Mouse (Mus musculus) stomach, postnatal 0 days (tissue): ENCODE data around the gene Nr2f2. TPM values are rescaled to one million over a fixed set of nuclear protein-coding genes. Genes with fewer than 3 reads are reported as not detected.

Experiments
- ATAC-seq: fragments of 200-750 bp; cut with Nextera tagmentation; 2 replicates; pipeline ENCODE4 v1.8.0; 2017; ENCODE audit not compliant: low FRiP score, low TSS enrichment
- DNase-seq: peaks from one replicate; pipeline ENCODE4 v3.0.0-alpha.2; 2016; ENCODE audit warnings: low spot score
- H3K27ac ChIP-seq: fragments of 300-500 bp; sonication (generic); replicated peaks from 2 replicates; pipeline ENCODE4 v1.5.1; 2014; ENCODE audit warnings: mild to moderate bottlenecking, control low read depth
- H3K27me3 ChIP-seq: fragments of 300-500 bp; sonication (generic); 2 replicates; pipeline ENCODE4 v1.6.1; 2014; ENCODE audit warnings: low read length; ENCODE audit not compliant: control insufficient read depth, insufficient read depth
- H3K36me3 ChIP-seq: fragments of 300-500 bp; sonication (generic); 2 replicates; pipeline ENCODE4 v1.6.1; 2014; ENCODE audit warnings: low read length, mixed read lengths; ENCODE audit not compliant: control insufficient read depth, insufficient read depth
- H3K4me1 ChIP-seq: fragments of 300-500 bp; sonication (generic); replicated peaks from 2 replicates; pipeline ENCODE4 v1.6.1; 2014; ENCODE audit warnings: antibody characterized with exemption; ENCODE audit not compliant: control insufficient read depth, insufficient read depth
- H3K4me2 ChIP-seq: fragments of 300-500 bp; sonication (generic); replicated peaks from 2 replicates; pipeline ENCODE4 v1.6.1; 2014; ENCODE audit warnings: low read depth, mild to moderate bottlenecking, control low read depth, moderate library complexity
- H3K4me3 ChIP-seq: fragments of 300-500 bp; sonication (generic); 2 replicates; pipeline ENCODE4 v1.5.1; 2014; ENCODE audit warnings: low read depth, low read length, control low read depth
- H3K9ac ChIP-seq: fragments of 300-500 bp; sonication (generic); 2 replicates; pipeline ENCODE4 v1.6.1; 2014; ENCODE audit warnings: mild to moderate bottlenecking, low read length, control low read depth, mixed read lengths
- H3K9me3 ChIP-seq: fragments of 300-500 bp; sonication (generic); 2 replicates; pipeline ENCODE4 v1.6.1; 2016; ENCODE audit warnings: low read length; ENCODE audit not compliant: control insufficient read depth
- CTCF ChIP-seq: IDR thresholded peaks from 2 replicates; pipeline ENCODE4 v1.5.1; 2016; ENCODE audit warnings: antibody characterized with exemption, low read depth, mild to moderate bottlenecking, moderate library complexity
- EP300 ChIP-seq: optimal IDR thresholded peaks from 2 replicates; pipeline ENCODE3; 2016; ENCODE audit warnings: antibody characterized with exemption
- WGBS: fragments of 180-500 bp; shearing (Covaris S2); extraction: QIAGEN DNeasy Blood & Tissue Kit; methylation state at CpG from one replicate; pipeline ENCODE4 v1.1.7; 2014; 5-methylcytosine and 5-hydroxymethylcytosine counted together
- polyA plus RNA-seq: library from polyadenylated mRNA; unstranded; fragments of >200 nt; fragmentation: Nextera tagmentation; extraction: Ambion mirVana; gene quantifications from 2 replicates; pipeline ENCODE4 v1.2.1, GENCODE M21; 2015

Gene Nr2f2
- polyA plus RNA-seq, 1 experiment from 2014 or later: 53.9 TPM

- Histone ChIP-seq H3K27me3 (peaks cover 4% of the 10 kb centered on the region; the same call in 1 of the 2 replicates), H3K27ac (no peak overlapping the region), H3K4me3 (no peak overlapping the region), H3K36me3 (no peaks in the 10 kb centered on the region), H3K9me3 (no peaks in the 10 kb centered on the region), H3K9ac (no peak overlapping the region), H3K4me1 (no peaks in the 10 kb centered on the region), H3K4me2 (no peak overlapping the region)
- DNase-seq (no peak), ATAC-seq (no peak)
- no peak for TF ChIP-seq EP300
- no peak for TF ChIP-seq CTCF
- 50% methylated on average over 10 of the region's 10 CpGs for WGBS
These were observed 38.1 kb downstream of the Nr2f2 start for GRCm38 (mm10) chr7:70328206-70329036.

GRCm38 (mm10) chr7:70327191-70327590 is 39.3 kb downstream of the Nr2f2 start:
- no peak overlapping the region for H3K4me2 ChIP-seq
- H3K9me3 ChIP-seq: no peaks in the 10 kb centered on the region
- no peaks in the 10 kb centered on the region for H3K4me1 ChIP-seq
- H3K9ac ChIP-seq: no peak overlapping the region
- TF ChIP-seq CTCF (no peak), EP300 (no peak)
- DNase-seq: no peak
- no peak overlapping the region for H3K27ac ChIP-seq
- WGBS: 55% methylated on average over 2 of the region's 2 CpGs
- H3K4me3 ChIP-seq: no peak overlapping the region
- no peak for ATAC-seq
- peaks cover 4% of the 10 kb centered on the region; the same call in 1 of the 2 replicates for H3K27me3 ChIP-seq
- no peaks in the 10 kb centered on the region for H3K36me3 ChIP-seq

- H3K36me3 ChIP-seq: no peaks in the 10 kb centered on the region
- ATAC-seq (no peak), DNase-seq (peak; percentile 26)
- 41% methylated on average over 21 of the region's 21 CpGs for WGBS
- peak overlapping the region; percentile 35; the same call in 1 of the 2 replicates for H3K9ac ChIP-seq
- peak overlapping the region; percentile 17; the same call in 1 of the 2 replicates for H3K4me3 ChIP-seq
- no peak for TF ChIP-seq EP300
- TF ChIP-seq CTCF: no peak
- peaks cover 4% of the 10 kb centered on the region; the same call in 1 of the 2 replicates for H3K27me3 ChIP-seq
- H3K27ac ChIP-seq: peak overlapping the region; percentile 56; the same call in 1 of the 2 replicates
- no peaks in the 10 kb centered on the region for H3K9me3 ChIP-seq
- H3K4me2 ChIP-seq: peak overlapping the region; percentile 42
- H3K4me1 ChIP-seq: no peaks in the 10 kb centered on the region
These were observed 40.1 kb downstream of the Nr2f2 start for GRCm38 (mm10) chr7:70326176-70327035.

- ATAC-seq: peak; percentile 75
These were observed 41.2 kb downstream of the Nr2f2 start for GRCm38 (mm10) chr7:70325381-70325780.

GRCm38 (mm10) chr7:70324541-70324940 is 42.0 kb downstream of the Nr2f2 start:
- H3K27ac ChIP-seq: no peak overlapping the region
- no peak for TF ChIP-seq EP300
- no peak for TF ChIP-seq CTCF
- H3K4me3 ChIP-seq: no peak overlapping the region
- no peak for DNase-seq
- H3K4me1 ChIP-seq: no peaks in the 10 kb centered on the region
- no peaks in the 10 kb centered on the region for H3K9me3 ChIP-seq
- ATAC-seq: no peak
- 69% methylated on average over 5 of the region's 5 CpGs for WGBS
- peaks cover 4% of the 10 kb centered on the region; the same call in 1 of the 2 replicates for H3K27me3 ChIP-seq
- H3K9ac ChIP-seq: no peak overlapping the region
- no peak overlapping the region for H3K4me2 ChIP-seq
- no peaks in the 10 kb centered on the region for H3K36me3 ChIP-seq

More at GRCm38 (mm10) chr7:70325381-70325780, 41.2 kb downstream of the Nr2f2 start:
- peak overlapping the region; percentile 42 for H3K4me2 ChIP-seq
- peak overlapping the region; percentile 17; the same call in 1 of the 2 replicates for H3K4me3 ChIP-seq
- H3K4me1 ChIP-seq: no peaks in the 10 kb centered on the region
- H3K9me3 ChIP-seq: no peaks in the 10 kb centered on the region
- H3K27ac ChIP-seq: peak overlapping the region; percentile 56; the same call in 1 of the 2 replicates
- H3K9ac ChIP-seq: peak overlapping the region; percentile 35; the same call in 1 of the 2 replicates
- H3K27me3 ChIP-seq: peaks cover 4% of the 10 kb centered on the region; the same call in 1 of the 2 replicates
- TF ChIP-seq EP300: no peak
- no peak; the same call in 1 of the 2 replicates for TF ChIP-seq CTCF
- 24% methylated on average over 18 of the region's 18 CpGs for WGBS
- DNase-seq: peak; percentile 65
- H3K36me3 ChIP-seq: no peaks in the 10 kb centered on the region
